Mouse (Mus musculus) kidney, embryonic 16.5 days (tissue): Measurements from ENCODE around the gene Hnrnpf. TPM values are rescaled to one million over a fixed set of nuclear protein-coding genes. Genes with fewer than 3 reads are reported as not detected.
A peak's percentile ranks its signal among the peaks of the same experiment; 100 is the strongest.

ENCODE experiments used
- ATAC-seq: fragments of 200-750 bp; cut with Nextera tagmentation; 2 replicates; pipeline ENCODE4 v1.8.0; 2017; ENCODE audit warnings: moderate TSS enrichment; ENCODE audit not compliant: low FRiP score, low TSS enrichment
- H3K27ac ChIP-seq: fragments of 300-500 bp; sonication (generic); 2 replicates; pipeline ENCODE4 v1.5.1; 2014; ENCODE audit warnings: low read length
- H3K27me3 ChIP-seq: fragments of 300-500 bp; sonication (generic); 2 replicates; pipeline ENCODE4 v1.6.1; 2014; ENCODE audit warnings: low read length, control low read depth, mixed read lengths; ENCODE audit not compliant: insufficient read depth
- H3K36me3 ChIP-seq: fragments of 300-500 bp; sonication (generic); 2 replicates; pipeline ENCODE4 v1.6.1; 2014; ENCODE audit warnings: low read length, control low read depth, mixed read lengths; ENCODE audit not compliant: insufficient read depth
- H3K4me1 ChIP-seq: fragments of 300-500 bp; sonication (generic); 2 replicates; pipeline ENCODE4 v1.6.1; 2014; ENCODE audit warnings: low read length, control low read depth, mixed read lengths; ENCODE audit not compliant: insufficient read depth
- H3K4me2 ChIP-seq: fragments of 300-500 bp; sonication (generic); replicated peaks from 2 replicates; pipeline ENCODE4 v1.6.1; 2014; ENCODE audit warnings: low read depth, low read length
- H3K4me3 ChIP-seq: fragments of 300-500 bp; sonication (generic); 2 replicates; pipeline ENCODE4 v1.5.1; 2014; ENCODE audit warnings: mild to moderate bottlenecking, low read length
- H3K9ac ChIP-seq: fragments of 300-500 bp; sonication (generic); replicated peaks from 2 replicates; pipeline ENCODE4 v1.6.1; 2014; ENCODE audit warnings: low read length
- H3K9me3 ChIP-seq: fragments of 300-500 bp; sonication (generic); 2 replicates; pipeline ENCODE4 v1.6.1; 2016; ENCODE audit warnings: low read length, control low read depth
- WGBS: fragments of 180-500 bp; shearing (Covaris S2); extraction: QIAGEN DNeasy Blood & Tissue Kit; methylation state at CpG from one replicate; pipeline ENCODE4 v1.1.7; 2014; 5-methylcytosine and 5-hydroxymethylcytosine counted together
- polyA plus RNA-seq: library from polyadenylated mRNA; unstranded; fragments of >200 nt; fragmentation: Nextera tagmentation; extraction: Ambion mirVana; gene quantifications from 2 replicates; pipeline ENCODE4 v1.2.1, GENCODE M21; 2015

The Hnrnpf gene
- polyA plus RNA-seq, 1 experiment from 2014 or later, result 842 TPM

DNA sequence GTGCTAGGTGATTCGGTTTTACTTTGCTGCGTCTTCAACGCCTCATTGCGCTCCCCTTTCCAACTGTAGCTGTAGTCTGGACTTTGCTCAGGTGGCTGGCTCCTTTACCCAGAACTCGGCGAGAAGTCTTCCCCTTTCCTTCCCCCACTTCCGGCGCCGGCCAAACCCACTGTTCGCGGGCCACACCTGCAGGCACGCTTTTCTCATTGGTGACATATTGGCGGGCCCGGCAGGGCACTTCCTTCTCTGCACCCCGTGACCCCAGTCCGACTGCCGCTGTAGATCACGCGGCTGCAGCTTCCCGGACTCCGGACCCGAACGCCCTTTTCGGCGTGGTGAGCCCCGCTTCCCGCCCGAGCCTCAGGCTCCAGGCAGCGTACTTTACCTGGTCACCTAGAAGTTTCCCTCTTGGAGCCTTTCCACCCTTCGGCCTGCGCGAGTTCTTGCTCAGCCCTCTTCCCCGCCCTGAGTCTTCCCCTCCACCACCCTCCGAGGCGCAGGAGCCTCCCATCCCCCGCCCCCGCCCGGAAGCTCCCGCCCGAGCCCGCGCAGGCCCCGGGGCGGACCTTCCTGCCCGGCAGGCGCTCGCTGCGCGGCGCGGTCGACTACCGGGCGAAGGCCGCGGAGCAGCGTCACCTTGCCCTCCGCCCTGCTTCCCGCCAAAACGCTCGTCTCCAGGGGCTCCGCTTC lies 16.8 kb downstream of the Hnrnpf start:
- Histone ChIP-seq H3K4me2 (peak overlapping the region; percentile 96), H3K36me3 (peaks cover 7% of the 10 kb centered on the region; the same call in 1 of the 2 replicates), H3K9me3 (no peaks in the 10 kb centered on the region), H3K4me3 (peak overlapping the region; percentile 80), H3K27ac (peak overlapping the region; percentile 99), H3K27me3 (no peaks in the 10 kb centered on the region), H3K9ac (peak overlapping the region; percentile 87), H3K4me1 (peaks cover 42% of the 10 kb centered on the region)
- WGBS, result 0% methylated on average over 60 of the region's 62 CpGs
- peak; percentile 94 for ATAC-seq

DNA sequence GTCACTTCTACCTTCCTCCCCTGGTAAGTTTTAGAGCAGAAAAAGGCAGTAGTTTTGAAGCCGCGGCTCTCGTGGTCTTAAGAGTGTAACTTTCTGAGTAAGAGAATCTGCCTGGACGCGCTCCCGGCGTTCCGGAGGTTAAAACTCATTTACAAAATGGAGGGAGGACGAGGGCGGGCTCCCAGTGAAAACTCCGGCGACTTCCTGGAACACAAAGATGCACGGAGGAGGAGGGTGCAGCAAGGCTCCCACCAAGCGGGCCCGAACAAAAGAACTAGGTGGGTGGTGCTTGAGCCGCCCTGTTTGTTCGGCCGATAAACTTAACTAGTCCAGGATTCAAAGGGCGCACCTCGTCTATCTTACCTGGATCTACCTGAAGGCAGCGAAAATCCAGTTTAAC lies 17.5 kb downstream of the Hnrnpf start:
- no peaks in the 10 kb centered on the region for H3K9me3 ChIP-seq
- peak; percentile 79 for ATAC-seq
- WGBS, result under 1% methylated on average over 21 of the region's 21 CpGs
- no peaks in the 10 kb centered on the region for H3K27me3 ChIP-seq
- H3K4me1 ChIP-seq, result peaks cover 42% of the 10 kb centered on the region
- peak overlapping the region; percentile 99 for H3K27ac ChIP-seq
- peak overlapping the region; percentile 87 for H3K9ac ChIP-seq
- peak overlapping the region; percentile 80 for H3K4me3 ChIP-seq
- H3K4me2 ChIP-seq, result peak overlapping the region; percentile 96
- peaks cover 11% of the 10 kb centered on the region for H3K36me3 ChIP-seq

DNA sequence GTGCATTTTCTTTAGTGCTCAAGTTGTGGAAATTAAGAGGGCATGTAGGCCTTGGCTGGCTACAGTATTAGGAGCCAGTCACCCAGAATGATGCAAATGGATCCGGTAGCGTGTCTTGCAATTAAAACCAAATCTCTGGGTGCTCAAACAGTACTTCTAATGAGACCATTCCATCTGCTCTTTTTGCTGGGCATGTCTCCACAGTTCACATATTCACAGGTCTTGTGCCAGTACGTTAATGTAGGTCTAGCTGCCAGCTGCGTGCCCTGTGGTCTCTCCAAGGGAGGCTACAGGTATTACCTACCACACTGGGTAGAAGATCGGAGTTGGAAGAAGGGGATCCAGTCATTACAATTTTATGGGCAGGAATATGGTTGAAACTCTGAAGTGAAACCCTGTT lies 17.9 kb downstream of the Hnrnpf start:
- Histone ChIP-seq H3K27me3 (no peaks in the 10 kb centered on the region), H3K9ac (peak overlapping the region; percentile 87), H3K4me3 (peak overlapping the region; percentile 80), H3K4me1 (peaks cover 42% of the 10 kb centered on the region), H3K9me3 (no peaks in the 10 kb centered on the region), H3K36me3 (peaks cover 14% of the 10 kb centered on the region), H3K4me2 (peak overlapping the region; percentile 96), H3K27ac (peak overlapping the region; percentile 99)
- ATAC-seq, result no peak
- 10% methylated on average over 5 of the region's 5 CpGs for WGBS

DNA sequence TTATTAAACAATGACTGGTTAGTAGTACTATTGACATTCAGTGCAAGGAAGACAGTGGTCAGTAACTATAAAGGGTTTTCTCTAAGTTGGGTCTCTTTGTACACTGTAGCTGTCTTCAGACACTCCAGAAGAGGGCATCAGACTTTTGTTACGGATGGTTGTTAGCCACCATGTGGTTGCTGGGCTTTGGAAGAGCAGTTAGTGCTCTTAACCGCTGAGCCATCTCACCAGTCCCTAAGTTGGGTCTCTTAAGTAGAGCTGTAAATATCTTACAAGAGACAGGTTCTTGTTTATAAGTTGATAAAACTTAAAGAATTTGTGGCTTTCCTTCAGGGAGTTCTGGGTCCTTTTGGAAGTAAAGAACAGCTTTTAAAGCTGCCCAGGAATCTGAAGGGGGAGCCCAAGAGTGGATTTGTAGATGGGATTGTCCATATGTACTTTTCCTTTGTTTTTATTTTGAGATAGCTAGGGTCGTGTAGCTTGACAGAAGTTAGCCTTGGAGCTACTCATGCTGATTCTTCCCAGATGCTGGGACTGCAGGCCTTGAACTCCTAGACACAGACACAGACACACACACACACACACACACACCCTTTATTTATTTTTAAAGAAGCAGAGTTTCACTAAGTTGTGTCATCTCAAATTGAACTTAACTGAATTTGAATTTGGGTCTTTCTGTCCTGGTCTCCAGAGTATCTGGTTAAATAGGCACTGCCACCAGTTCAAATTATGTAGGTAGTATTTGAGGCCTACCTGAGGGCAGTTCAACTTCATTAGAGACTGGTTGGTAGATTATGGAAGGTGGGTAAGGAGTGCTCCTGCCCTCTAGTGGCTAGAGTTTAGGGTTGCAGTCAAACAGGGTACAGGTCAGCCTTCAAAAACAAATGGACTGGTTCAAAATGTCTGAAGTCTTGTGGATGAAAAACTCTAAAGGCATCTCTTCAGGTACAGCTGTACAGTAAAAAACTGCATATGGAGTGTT lies 20.8 kb downstream of the Hnrnpf start:
- no peak overlapping the region for H3K4me3 ChIP-seq
- peaks cover 22% of the 10 kb centered on the region for H3K36me3 ChIP-seq
- H3K9ac ChIP-seq, result no peak overlapping the region
- no peaks in the 10 kb centered on the region for H3K9me3 ChIP-seq
- ATAC-seq, result no peak
- H3K27me3 ChIP-seq, result no peaks in the 10 kb centered on the region
- H3K4me2 ChIP-seq, result no peak overlapping the region
- WGBS, result 44% methylated on average over 3 of the region's 3 CpGs
- H3K27ac ChIP-seq, result no peak overlapping the region
- peaks cover 30% of the 10 kb centered on the region for H3K4me1 ChIP-seq

DNA sequence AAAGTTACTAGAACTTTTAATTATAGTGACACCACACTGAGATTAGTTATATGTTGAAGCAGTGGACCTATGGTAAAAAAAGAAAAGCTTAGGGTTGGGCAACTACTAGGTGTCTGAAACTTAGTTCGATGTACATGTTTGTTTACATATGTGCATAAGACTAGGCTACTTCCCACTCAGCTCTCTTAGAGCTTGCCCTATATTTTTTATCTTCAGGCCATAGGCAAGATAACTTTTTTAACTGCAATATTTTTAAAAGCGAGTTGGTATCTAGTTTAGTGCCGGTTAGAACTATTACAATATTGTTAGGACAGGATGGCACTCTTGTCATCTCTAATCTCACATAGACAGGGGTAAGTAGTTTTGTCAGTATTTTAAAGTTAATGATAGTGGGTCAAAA lies 21.9 kb downstream of the Hnrnpf start:
- Histone ChIP-seq H3K9me3 (no peaks in the 10 kb centered on the region), H3K4me3 (no peak overlapping the region), H3K4me1 (peaks cover 25% of the 10 kb centered on the region), H3K27ac (no peak overlapping the region), H3K9ac (no peak overlapping the region), H3K27me3 (no peaks in the 10 kb centered on the region), H3K4me2 (no peak overlapping the region), H3K36me3 (peaks cover 32% of the 10 kb centered on the region)
- WGBS, result 88% methylated on average over 3 of the region's 3 CpGs
- ATAC-seq, result no peak

DNA sequence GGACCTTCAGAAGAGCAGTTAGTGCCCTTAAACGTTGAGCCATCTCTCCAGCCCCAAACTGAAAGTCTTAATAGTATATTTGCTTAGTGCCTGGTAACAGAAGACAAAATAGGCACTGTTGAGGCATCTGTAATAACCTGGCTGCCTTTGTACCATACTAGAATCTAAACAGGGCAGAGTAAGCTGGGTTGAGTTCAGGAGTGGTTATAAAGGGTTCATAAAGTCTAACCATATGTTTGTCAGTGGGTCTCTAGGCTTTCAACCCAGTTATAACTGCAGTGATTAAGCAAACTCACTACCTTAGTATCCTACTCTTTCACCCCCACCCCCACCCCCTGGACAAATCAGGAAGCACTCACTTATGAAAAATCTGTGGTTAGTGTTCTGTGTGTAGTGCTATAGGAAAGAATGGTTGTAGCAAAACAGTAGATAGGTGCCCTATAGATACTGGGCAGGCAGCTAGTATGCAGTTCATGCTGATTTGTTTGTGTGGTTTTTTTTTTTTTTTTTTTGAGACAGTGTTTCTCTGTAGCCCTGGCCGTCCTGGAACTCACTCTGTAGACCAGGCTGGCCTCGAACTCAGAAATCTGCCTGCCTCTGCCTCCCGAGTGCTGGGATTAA lies 26.9 kb downstream of the Hnrnpf start:
- ATAC-seq, result no peak
- 76% methylated on average over 4 of the region's 4 CpGs for WGBS
- Histone ChIP-seq H3K4me2 (no peak overlapping the region), H3K9ac (no peak overlapping the region), H3K9me3 (no peaks in the 10 kb centered on the region), H3K4me1 (no peaks in the 10 kb centered on the region), H3K27ac (no peak overlapping the region), H3K4me3 (no peak overlapping the region), H3K36me3 (peaks cover 44% of the 10 kb centered on the region), H3K27me3 (no peaks in the 10 kb centered on the region)

DNA sequence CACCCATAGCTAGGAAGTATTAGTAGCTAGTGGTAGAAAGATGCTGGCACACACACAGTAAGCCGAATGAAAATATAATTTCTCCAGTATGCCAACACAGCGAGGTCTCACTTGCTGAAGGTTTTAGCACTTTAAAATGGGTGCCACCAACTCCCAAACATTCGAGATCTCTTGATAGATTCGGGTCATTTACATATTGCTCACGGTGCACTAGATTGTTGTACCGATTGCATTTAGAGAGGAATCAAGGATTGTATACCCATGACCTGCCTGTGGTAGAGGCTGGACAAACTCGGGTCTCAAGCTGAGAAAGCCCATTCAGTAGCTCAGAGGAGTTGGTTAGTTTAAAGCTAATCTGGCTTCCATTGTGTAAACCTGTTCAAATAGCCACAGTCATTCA lies 27.8 kb downstream of the Hnrnpf start:
- WGBS, result 80% methylated on average over 7 of the region's 7 CpGs
- H3K9me3 ChIP-seq, result no peaks in the 10 kb centered on the region
- H3K27ac ChIP-seq, result no peak overlapping the region
- no peaks in the 10 kb centered on the region for H3K27me3 ChIP-seq
- no peak overlapping the region for H3K4me2 ChIP-seq
- H3K4me1 ChIP-seq, result no peaks in the 10 kb centered on the region
- H3K36me3 ChIP-seq, result peaks cover 38% of the 10 kb centered on the region
- H3K4me3 ChIP-seq, result no peak overlapping the region
- no peak for ATAC-seq
- H3K9ac ChIP-seq, result no peak overlapping the region

DNA sequence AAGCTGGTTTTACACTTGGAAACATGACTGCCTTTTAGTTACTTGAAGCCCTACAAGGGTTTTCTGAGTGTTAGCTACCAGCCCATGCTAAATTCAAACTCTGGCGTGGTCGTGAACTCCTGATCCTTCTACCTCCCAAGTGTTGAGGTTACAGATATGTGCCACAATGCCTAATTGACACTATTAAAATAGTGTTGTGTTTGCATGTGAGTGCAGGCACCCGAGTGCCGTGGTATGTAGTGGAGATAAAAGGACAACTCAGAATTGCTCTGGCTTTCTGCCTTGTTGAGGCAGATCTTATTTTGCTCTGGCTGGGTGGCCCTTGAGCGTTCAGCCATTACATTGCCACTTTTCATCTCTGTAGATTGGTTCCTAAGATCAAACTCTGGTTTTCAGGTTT lies 28.6 kb downstream of the Hnrnpf start:
- H3K4me1 ChIP-seq, result no peaks in the 10 kb centered on the region
- no peak overlapping the region for H3K4me2 ChIP-seq
- H3K9ac ChIP-seq, result no peak overlapping the region
- no peaks in the 10 kb centered on the region for H3K27me3 ChIP-seq
- H3K36me3 ChIP-seq, result peaks cover 36% of the 10 kb centered on the region
- no peak for ATAC-seq
- H3K27ac ChIP-seq, result no peak overlapping the region
- WGBS, result 81% methylated on average over 5 of the region's 5 CpGs
- H3K9me3 ChIP-seq, result no peaks in the 10 kb centered on the region
- no peak overlapping the region for H3K4me3 ChIP-seq

DNA sequence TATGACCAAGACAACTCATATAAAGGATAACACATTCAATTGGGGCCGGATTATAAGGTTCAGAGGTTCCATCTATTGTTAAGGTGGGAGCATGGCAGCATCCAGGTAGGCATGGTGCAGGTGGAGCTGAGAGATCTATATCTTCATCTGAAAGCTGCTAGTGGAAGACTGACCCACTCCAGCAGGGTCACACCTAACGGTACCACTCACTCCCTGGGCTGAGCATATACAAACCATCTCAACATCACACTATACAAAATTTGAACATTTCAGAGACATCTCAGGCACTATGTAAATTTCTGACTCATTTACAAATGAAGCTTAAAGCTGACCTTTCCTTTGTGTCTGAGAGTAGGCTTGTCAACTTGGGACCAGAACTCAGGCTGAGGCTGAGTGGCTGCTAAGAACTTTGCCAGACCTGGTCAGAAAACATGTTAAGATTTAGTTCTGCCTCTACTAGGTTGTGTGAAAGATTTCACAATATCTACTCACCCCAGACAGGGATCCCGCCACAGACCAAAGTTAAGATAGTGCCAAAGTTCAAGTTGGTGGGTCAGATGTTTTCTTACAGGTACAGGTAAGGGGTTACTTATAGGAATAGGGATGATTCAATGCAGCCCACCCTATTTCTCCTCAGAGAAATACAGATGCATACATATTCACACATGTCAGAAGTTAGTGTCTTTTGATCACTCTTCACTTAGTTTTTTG lies 30.0 kb downstream of the Hnrnpf start:
- ATAC-seq, result no peak
- no peaks in the 10 kb centered on the region for H3K4me1 ChIP-seq
- H3K9ac ChIP-seq, result no peak overlapping the region
- 95% methylated on average over 3 of the region's 3 CpGs for WGBS
- H3K27ac ChIP-seq, result no peak overlapping the region
- no peak overlapping the region for H3K4me2 ChIP-seq
- H3K9me3 ChIP-seq, result no peaks in the 10 kb centered on the region
- H3K4me3 ChIP-seq, result no peak overlapping the region
- no peaks in the 10 kb centered on the region for H3K27me3 ChIP-seq
- H3K36me3 ChIP-seq, result peaks cover 36% of the 10 kb centered on the region
